7 mouse cellular contexts compared by ENCODE assay signal in the genomic region with DNA sequence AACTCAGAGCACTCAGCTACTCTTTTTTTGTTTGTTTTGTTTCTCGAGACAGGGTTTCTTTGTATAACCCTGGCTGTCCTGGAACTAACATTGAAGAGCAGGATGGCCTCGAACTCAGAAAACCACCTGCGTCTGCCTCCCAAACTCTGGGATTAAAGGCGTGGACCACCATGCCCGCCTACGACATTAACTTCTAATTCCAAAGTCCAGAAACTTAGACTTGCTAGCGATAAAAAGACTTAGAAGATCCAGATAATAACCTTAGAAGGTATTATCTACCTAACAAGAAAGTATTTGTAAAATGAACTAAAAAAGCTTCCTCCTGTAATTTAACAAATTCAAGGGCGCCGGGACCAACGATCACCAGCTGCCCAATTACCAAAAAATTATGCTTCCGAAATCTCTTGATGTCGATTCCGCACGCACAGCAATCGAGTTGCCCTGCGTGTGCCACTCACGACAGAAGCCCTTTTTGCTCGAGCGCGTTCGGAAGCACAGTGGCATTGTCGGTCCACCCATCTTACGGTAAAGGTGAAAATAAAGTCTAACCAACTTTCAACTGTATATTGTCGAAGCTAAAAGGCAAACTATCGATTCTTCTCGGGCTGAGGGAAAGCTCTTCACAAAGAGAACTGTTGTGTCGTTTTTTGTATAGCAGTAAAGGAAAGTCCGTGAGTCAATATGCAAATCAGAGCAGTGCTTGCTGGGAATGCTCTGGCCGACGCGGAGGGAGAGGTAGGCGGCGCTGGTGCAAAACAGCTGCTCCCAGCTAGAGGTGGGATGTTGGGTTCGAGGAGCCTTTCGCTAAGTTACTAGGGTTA. TPM values are rescaled to one million over a fixed set of nuclear protein-coding genes. Genes with fewer than 3 reads are reported as not detected.
DNase-seq lines count a peak whose midpoint lies in the region; ATAC-seq lines count a peak whose summit lies in the region.

No protein-coding gene starts in this region.

- H3K9ac ChIP-seq in midbrain, embryonic 13.5 days (replicated peaks) = peak overlapping the region; percentile 50; the same call in 1 of the 2 replicates

- peaks cover 18% of the 10 kb centered on the region for H3K4me1 ChIP-seq in embryonic facial prominence, embryonic 10.5 days
- peaks cover 8% of the 10 kb centered on the region; the same call in 1 of the 2 replicates for H3K4me1 ChIP-seq in limb, embryonic 10.5 days
- peaks cover 15% of the 10 kb centered on the region for H3K4me1 ChIP-seq in midbrain, embryonic 13.5 days (replicated peaks)

- no peaks in the 10 kb centered on the region for H3K27me3 ChIP-seq in embryonic facial prominence, embryonic 10.5 days (replicated peaks; ENCODE audit: low read depth, poor library complexity, severe bottlenecking)
- no peaks in the 10 kb centered on the region for H3K27me3 ChIP-seq in limb, embryonic 10.5 days (ENCODE audit: low read depth, poor library complexity, severe bottlenecking)
- H3K27me3 ChIP-seq in midbrain, embryonic 13.5 days = no peaks in the 10 kb centered on the region

- H3K9me3 ChIP-seq in embryonic facial prominence, embryonic 10.5 days = 0 out of 2 replicates have a peak, but pooled peaks cover 2% of the 10 kb centered on the region
- no peaks in the 10 kb centered on the region for H3K9me3 ChIP-seq in limb, embryonic 10.5 days (replicated peaks)
- H3K9me3 ChIP-seq in midbrain, embryonic 13.5 days = no peaks in the 10 kb centered on the region

- H3K4me2 ChIP-seq in midbrain, embryonic 13.5 days (replicated peaks) = peak overlapping the region; percentile 38

- peak overlapping the region; percentile 97 for H3K27ac ChIP-seq in embryonic facial prominence, embryonic 10.5 days (replicated peaks)
- peak overlapping the region; percentile 94 for H3K27ac ChIP-seq in limb, embryonic 10.5 days
- peak overlapping the region; percentile 91 for H3K27ac ChIP-seq in midbrain, embryonic 13.5 days

- peak overlapping the region; percentile 45 for H3K4me3 ChIP-seq in embryonic facial prominence, embryonic 10.5 days
- H3K4me3 ChIP-seq in limb, embryonic 10.5 days = peak overlapping the region; percentile 34
- H3K4me3 ChIP-seq in midbrain, embryonic 13.5 days (replicated peaks) = peak overlapping the region; percentile 30

- WGBS in embryonic facial prominence, embryonic 10.5 days = under 1% methylated on average over 35 of the region's 35 CpGs
- WGBS in limb, embryonic 10.5 days = under 1% methylated on average over 35 of the region's 35 CpGs
- under 1% methylated on average over 35 of the region's 35 CpGs for WGBS in midbrain, embryonic 13.5 days

- DNase-seq in adrenal gland, postnatal 10 days = peak; percentile 89
- peak; percentile 90 for DNase-seq in embryonic facial prominence, embryonic 10.5 days (ENCODE audit: low spot score)
- DNase-seq in kidney, adult 11 months = peak; percentile 86
- DNase-seq in limb, embryonic 10.5 days (ENCODE audit: low spot score) = peak; percentile 88
- peak; percentile 78 for DNase-seq in spleen, adult 12 weeks (ENCODE audit: low spot score)

- H3K36me3 ChIP-seq in embryonic facial prominence, embryonic 10.5 days (replicated peaks) = no peaks in the 10 kb centered on the region
- H3K36me3 ChIP-seq in limb, embryonic 10.5 days = no peaks in the 10 kb centered on the region
- H3K36me3 ChIP-seq in midbrain, embryonic 13.5 days = no peaks in the 10 kb centered on the region

- ATAC-seq in granulocyte monocyte progenitor cell, adult 5-6 weeks (replicated peaks; ENCODE audit: poor library complexity, severe bottlenecking) = peak; percentile 66
- ATAC-seq in midbrain, embryonic 13.5 days = peak; percentile 78

RNA-seq across cellular contexts. Expression of a gene that starts 4.2 kb away (rescaled TPM):
- total RNA-seq in adrenal gland, postnatal 10 days (2021) = 10 to 100 TPM; 21.8 to 24.7 TPM
- polyA plus RNA-seq in embryonic facial prominence, embryonic 10.5 days (2016; fragmentation: Nextera tagmentation; extraction: Ambion mirVana) = 58.8 and 59.3 TPM in 2 replicates
- 23.1 and 25.5 TPM in 2 replicates for total RNA-seq in granulocyte monocyte progenitor cell, adult 5-6 weeks (2014; fragmentation: Nextera tagmentation)
- 47.0 and 48.7 TPM in 2 replicates for total RNA-seq in granulocyte monocyte progenitor cell, adult 5-6 weeks (2017)
- polyA plus RNA-seq in limb, embryonic 10.5 days (2016; fragmentation: Nextera tagmentation; extraction: Ambion mirVana) = 60.9 and 62.9 TPM in 2 replicates
- 53.6 and 54.1 TPM in 2 replicates for polyA plus RNA-seq in midbrain, embryonic 13.5 days (2015; fragmentation: Nextera tagmentation; extraction: Ambion mirVana)

RNA-seq across cellular contexts. Expression of a gene that starts 8.5 kb away (rescaled TPM):
- 10 to 100 TPM; 16.5 to 18.7 TPM for total RNA-seq in adrenal gland, postnatal 10 days (2021)
- 46.2 and 46.5 TPM in 2 replicates for polyA plus RNA-seq in embryonic facial prominence, embryonic 10.5 days (2016; fragmentation: Nextera tagmentation; extraction: Ambion mirVana)
- total RNA-seq in granulocyte monocyte progenitor cell, adult 5-6 weeks (2014; fragmentation: Nextera tagmentation) = 16.8 and 20.9 TPM in 2 replicates
- 15.3 and 18.0 TPM in 2 replicates for total RNA-seq in granulocyte monocyte progenitor cell, adult 5-6 weeks (2017)
- 48.2 and 49.0 TPM in 2 replicates for polyA plus RNA-seq in limb, embryonic 10.5 days (2016; fragmentation: Nextera tagmentation; extraction: Ambion mirVana)
- 49.4 and 50.3 TPM in 2 replicates for polyA plus RNA-seq in midbrain, embryonic 13.5 days (2015; fragmentation: Nextera tagmentation; extraction: Ambion mirVana)

RNA-seq across cellular contexts. Expression of a gene that starts 33.2 kb away (rescaled TPM):
- 1 to 10 TPM; 1.2 to 3.7 TPM for total RNA-seq in adrenal gland, postnatal 10 days (2021)
- 1.3 and 1.8 TPM in 2 replicates for polyA plus RNA-seq in embryonic facial prominence, embryonic 10.5 days (2016; fragmentation: Nextera tagmentation; extraction: Ambion mirVana)
- 3.2 TPM in 1 of 2 replicates, not detected in the other for total RNA-seq in granulocyte monocyte progenitor cell, adult 5-6 weeks (2014; fragmentation: Nextera tagmentation)
- not detected in 2 replicates for total RNA-seq in granulocyte monocyte progenitor cell, adult 5-6 weeks (2017)
- 0.68 and 1.4 TPM in 2 replicates for polyA plus RNA-seq in limb, embryonic 10.5 days (2016; fragmentation: Nextera tagmentation; extraction: Ambion mirVana)
- 0.58 and 0.92 TPM in 2 replicates for polyA plus RNA-seq in midbrain, embryonic 13.5 days (2015; fragmentation: Nextera tagmentation; extraction: Ambion mirVana)

RNA-seq across cellular contexts. Expression of a gene that starts 57.8 kb away (rescaled TPM):
- 10 to 100 TPM; 48.9 to 54.4 TPM for total RNA-seq in adrenal gland, postnatal 10 days (2021)
- polyA plus RNA-seq in embryonic facial prominence, embryonic 10.5 days (2016; fragmentation: Nextera tagmentation; extraction: Ambion mirVana) = 155 and 159 TPM in 2 replicates
- 55.2 and 65.3 TPM in 2 replicates for total RNA-seq in granulocyte monocyte progenitor cell, adult 5-6 weeks (2014; fragmentation: Nextera tagmentation)
- 63.6 and 81.8 TPM in 2 replicates for total RNA-seq in granulocyte monocyte progenitor cell, adult 5-6 weeks (2017)
- polyA plus RNA-seq in limb, embryonic 10.5 days (2016; fragmentation: Nextera tagmentation; extraction: Ambion mirVana) = 151 TPM in 2 replicates
- 146 and 149 TPM in 2 replicates for polyA plus RNA-seq in midbrain, embryonic 13.5 days (2015; fragmentation: Nextera tagmentation; extraction: Ambion mirVana)

RNA-seq across cellular contexts. Expression of a gene that starts 59.4 kb away (rescaled TPM):
- total RNA-seq in adrenal gland, postnatal 10 days (2021) = 10 to 100 TPM; 35.3 to 43.3 TPM
- polyA plus RNA-seq in embryonic facial prominence, embryonic 10.5 days (2016; fragmentation: Nextera tagmentation; extraction: Ambion mirVana) = 83.5 and 83.8 TPM in 2 replicates
- 29.7 and 36.3 TPM in 2 replicates for total RNA-seq in granulocyte monocyte progenitor cell, adult 5-6 weeks (2014; fragmentation: Nextera tagmentation)
- total RNA-seq in granulocyte monocyte progenitor cell, adult 5-6 weeks (2017) = 37.8 and 54.9 TPM in 2 replicates
- 89.2 and 90.1 TPM in 2 replicates for polyA plus RNA-seq in limb, embryonic 10.5 days (2016; fragmentation: Nextera tagmentation; extraction: Ambion mirVana)
- 78.6 and 83.6 TPM in 2 replicates for polyA plus RNA-seq in midbrain, embryonic 13.5 days (2015; fragmentation: Nextera tagmentation; extraction: Ambion mirVana)

Comparison
In these comparisons a context has a peak if more than half of its experiments do, and no peak if none do; other contexts are left out.
1. Peak in every context shown above with its lines: DNase-seq, ATAC-seq, H3K4me3 ChIP-seq and H3K27ac ChIP-seq.